Mouse (Mus musculus) heart, adult 11 months (tissue): ENCODE data around the gene Clcnka.

Source experiments
- DNase-seq: peaks from one replicate; pipeline ENCODE4 v3.0.0; 2022

Gene Clcnka

DNA sequence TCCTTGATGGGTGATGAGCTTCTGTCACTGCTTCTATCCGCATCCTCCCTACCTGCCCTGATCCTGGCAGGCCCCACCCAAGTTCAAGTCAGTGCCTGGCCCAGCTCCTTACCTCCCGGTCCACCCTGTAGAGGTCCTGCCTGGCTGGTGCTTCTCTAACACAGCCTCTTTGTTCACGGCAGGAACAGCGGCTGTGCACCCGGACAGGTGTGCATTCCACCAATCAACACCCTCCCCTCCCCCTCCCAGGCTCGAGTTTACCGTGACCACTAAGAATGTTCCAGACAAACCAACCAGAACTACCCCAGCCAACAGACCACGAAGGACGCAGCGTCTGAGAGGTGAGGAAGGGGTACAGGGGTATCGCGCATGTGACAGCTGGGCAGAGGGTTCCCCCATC lies at the start of gene Clcnka:
Clcnka (minus strand) TSS at position 180 of the 400 bp plus-strand sequence.
- DNase-seq: peak; percentile 88

DNA sequence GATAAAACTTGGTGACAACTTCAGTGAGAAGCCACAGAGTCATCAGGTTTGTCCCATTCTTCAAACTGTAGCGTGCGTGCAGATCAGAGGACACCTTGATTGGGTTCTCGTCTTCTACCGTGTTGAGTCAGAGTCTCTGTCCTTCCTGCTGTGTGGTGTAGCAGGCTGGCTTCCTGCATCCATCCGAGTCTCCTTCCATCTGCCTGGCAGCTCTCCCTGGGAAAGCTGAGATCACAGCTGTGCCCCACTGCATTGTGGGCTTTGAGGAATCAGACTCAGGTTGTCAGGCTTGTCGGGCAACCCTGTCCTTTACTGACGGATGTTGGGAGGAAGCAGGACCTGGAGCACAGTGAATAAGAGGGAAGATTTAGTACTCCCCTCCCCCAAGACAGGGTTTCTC lies 47.7 kb upstream of the Clcnka start:
- DNase-seq: no peak

GRCm38 (mm10) chr4:141445328-141445720 lies 46.8 kb upstream of the Clcnka start:
- DNase-seq: peak; percentile 89

DNA sequence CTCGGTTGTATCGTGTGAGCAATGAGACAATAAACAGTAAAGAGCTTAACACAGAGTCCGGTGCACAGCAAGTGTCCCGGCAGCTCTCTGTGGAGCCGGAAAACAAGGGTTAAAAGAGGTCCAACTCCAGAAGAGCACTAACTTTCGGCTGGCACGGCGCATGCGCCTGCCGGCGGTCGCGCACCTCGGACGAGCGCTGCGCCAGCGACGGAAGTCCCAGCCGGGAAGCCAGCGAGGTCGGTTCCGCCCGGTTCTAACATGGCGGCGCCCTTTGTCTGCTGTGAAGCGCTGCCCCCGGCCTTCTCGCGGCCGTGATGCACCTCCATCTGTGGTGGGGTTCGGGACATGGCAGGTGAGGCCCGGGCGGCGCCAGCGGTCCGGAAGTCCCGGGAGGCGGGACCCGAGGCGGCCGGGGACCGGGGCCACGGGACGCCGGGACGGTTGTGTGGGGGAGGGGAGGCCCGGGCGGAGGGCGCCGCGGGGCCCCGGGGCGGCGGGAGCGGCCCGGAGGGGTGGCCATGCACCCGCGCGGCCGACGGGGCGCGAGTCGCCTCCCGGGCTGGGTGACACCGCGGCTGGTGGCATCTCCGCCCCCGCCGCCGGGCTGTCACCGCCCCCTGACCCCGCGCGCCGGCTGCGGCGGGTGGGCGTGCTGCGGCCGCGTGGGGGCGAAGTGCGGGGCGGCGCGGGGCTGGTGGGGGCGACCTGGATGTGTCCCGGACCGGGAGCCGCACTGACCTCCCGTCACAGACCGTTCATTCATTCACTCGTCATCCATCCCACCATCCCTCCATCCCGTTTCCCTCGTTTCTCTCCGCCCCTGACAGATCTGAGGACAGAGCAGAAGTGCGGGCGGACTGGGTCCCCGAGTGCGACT lies 46.2 kb upstream of the Clcnka start, which contains the start of gene Zbtb17:
Zbtb17 (plus strand) TSS at position 204 of the 877 bp plus-strand sequence.
- peak; percentile 98 for DNase-seq

GRCm38 (mm10) chr4:141443641-141444429 lies 45.3 kb upstream of the Clcnka start:
- DNase-seq: peak; percentile 86

- peak; percentile 90 for DNase-seq
Measured at GRCm38 (mm10) chr4:141440877-141441276, 42.4 kb upstream of the Clcnka start.

DNA sequence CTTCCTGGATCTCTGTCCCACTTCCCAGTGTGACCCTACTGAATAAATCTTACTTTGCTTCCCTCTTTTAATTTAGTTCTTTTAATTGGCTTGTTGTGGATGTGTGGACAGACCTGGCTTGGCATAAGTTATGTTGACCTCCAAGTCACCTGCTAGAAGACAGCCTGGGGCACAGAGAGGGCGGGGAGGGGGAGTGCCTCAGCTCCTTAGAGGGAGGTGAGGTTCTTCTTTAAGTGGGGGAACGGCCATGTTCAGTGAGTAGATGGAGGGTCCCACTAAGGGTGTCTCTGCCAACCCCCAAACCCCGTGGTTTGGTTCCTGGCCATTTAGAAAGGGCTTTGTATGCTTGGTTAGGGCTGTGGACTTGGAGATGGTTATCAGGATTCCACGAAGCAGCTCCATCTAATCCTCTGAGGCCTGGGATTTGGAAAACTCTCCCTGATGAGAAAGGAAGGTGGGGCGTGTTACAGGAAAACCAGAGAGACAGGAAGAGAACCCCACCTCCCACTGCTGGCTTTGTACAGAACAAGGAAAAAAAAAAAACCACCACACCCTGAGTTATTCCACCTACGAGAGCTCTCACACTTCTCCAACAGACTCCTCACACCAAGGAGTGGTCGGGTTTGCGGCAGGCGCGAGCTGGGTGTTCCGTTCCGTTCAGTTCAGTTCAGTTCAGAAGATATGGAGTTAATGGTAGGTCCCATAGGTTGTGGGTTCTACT lies 40.7 kb upstream of the Clcnka start:
- DNase-seq: peak; percentile 97

DNA sequence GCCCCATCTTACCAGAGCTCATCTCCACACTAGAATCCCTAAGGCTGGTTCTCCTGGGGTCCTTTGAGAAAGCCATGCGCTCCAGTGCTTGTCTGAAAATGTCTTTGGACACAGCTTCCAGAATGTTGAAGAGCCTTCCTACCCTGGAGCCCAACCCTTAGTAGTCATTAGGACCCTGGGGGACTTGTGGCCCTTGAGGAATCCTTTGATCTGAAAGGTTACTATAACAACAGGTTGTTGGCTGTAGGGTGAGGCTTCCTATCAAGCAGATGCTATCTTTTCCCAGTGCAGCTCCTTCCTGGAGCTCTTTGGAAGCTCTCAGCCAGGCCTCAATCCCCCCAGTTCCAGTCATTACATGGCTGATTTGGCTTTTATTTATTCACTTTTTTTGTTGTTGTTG lies 37.5 kb upstream of the Clcnka start, which contains the start of gene Srarp:
Srarp (minus strand) TSS at position 132 of the 400 bp plus-strand sequence.
- peak; percentile 95 for DNase-seq

DNA sequence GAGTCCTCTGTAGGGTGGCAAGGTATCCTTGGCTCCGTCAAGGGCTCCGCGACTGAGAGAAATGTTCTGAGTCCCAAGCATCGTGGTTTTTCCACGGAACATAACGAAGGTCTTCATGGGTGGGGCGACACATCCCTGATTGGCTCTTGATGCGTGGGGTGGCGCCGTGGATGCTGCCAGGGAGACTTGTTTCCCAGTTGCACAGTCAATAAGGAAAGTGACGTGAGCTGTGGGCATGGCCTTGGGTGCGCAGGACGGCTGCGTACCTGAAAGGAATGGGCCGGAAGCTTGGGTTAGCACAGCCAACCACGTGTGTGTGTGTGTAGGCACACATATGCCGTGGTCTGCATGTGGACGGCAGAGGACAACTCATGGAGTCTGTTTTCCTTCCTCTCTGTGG lies 34.7 kb upstream of the Clcnka start:
- no peak for DNase-seq

- no peak for DNase-seq
Measured at GRCm38 (mm10) chr4:141432666-141433065, 34.1 kb upstream of the Clcnka start.

DNA sequence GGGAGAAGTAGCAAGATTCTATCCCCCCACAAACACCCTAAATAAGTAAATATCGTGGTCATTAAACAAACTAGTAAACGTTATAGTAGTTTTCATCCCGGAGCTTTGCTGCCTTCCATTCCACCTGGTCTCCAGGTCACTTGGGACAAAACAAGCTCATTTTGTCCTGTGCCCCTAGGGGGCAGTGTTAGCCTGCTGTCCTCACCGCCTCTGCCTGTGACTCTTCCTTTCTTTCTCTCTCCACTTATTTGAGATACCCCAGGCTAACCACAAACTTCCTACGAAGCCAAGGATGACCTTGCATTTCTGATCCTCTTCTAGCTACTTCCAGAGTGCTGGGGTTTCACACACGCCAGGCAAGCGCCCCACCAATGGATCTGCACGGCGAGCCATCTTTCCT lies 32.5 kb upstream of the Clcnka start:
- DNase-seq: peak; percentile 94

GRCm38 (mm10) chr4:141429847-141430246 lies 31.3 kb upstream of the Clcnka start:
- DNase-seq: no peak

DNA sequence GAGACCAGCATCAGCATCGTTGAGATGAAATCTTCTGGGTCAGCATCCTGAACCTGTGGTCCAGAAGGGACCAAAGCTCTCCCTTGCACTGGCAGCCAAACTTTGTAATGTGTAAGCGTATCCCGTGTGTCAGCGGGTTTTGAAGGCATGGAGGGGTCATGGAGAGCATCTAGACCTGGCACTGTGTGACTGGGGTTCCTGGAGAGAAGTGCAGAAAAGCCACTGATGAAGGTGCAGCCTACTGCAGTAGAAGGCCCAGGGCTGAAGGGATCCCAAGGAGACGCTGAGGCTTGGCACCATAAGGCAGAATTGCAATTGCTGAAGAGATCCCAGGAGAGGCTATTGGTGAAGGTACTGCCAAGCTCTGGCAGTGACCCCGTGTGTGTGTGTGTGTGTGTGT lies 30.9 kb upstream of the Clcnka start:
- DNase-seq: peak; percentile 90

DNA sequence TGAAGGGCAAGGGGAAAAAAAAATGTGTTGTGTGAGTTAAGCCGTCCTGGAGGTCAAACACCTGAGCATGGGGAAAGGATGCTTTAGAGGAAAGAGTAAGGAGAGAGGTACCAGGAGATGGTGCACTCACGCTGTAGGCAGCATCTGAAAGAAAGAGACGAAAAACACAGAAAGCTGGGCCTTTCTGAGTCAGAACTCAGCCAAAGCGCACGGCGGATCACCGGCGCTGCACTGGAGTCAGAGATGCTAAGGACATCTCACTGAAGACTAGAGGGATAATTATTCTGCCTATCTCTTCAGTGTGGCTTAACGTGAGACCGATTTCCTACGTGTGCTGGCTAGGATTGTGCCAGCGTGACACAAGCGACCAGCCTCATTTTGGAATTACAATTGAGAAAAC lies 29.4 kb upstream of the Clcnka start:
- no peak for DNase-seq

- peak; percentile 93 for DNase-seq
Measured at GRCm38 (mm10) chr4:141426796-141427745, 28.5 kb upstream of the Clcnka start.

DNA sequence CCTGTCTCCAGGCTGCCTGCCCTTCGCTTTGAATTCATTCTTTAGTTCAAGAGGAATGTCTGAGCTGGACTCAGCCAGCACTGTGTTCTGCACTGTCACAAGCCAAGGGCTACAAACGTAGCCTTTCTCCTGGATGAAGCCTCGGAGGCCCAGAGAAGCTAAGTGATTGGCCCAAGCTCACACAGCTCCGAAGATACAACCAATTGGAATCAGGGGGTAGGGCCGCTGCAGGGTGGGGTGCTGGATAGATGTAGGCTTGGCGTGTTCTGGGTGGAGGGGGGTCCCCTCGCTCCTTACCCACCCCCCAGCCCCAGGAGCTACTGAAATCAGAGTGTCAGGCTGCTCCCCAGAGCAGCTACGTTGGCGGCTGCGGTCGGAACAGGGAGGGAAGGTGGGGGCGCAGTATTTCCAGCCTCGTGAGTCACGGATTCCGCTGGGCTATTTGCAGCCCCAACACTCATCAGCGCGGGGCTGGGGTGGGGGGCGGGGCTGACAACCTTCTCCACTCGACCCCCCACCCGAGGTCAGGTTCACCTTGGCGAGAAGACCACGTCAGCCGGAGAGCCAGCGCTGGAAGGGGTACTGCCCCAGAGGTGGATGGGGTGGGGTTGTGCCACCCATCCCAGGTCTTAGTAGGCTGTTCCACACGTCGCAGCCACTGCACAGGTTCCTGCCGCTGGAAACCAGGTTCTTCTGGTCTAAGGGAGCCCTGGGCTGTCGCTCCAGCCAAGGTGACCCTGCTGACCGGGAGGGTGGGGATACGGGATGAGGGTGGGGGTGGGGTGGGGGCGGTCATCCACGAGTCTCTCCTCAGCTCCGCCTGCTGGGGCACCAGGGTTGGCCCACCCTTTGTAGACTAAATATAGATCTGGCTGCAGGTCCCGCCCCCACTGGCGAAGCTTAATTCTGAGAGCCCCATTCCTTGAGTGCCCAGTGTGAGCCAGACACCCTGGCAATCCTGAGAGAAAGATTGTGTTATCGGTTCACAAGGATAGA lies 27.3 kb upstream of the Clcnka start:
- DNase-seq: peak; percentile 99

DNA sequence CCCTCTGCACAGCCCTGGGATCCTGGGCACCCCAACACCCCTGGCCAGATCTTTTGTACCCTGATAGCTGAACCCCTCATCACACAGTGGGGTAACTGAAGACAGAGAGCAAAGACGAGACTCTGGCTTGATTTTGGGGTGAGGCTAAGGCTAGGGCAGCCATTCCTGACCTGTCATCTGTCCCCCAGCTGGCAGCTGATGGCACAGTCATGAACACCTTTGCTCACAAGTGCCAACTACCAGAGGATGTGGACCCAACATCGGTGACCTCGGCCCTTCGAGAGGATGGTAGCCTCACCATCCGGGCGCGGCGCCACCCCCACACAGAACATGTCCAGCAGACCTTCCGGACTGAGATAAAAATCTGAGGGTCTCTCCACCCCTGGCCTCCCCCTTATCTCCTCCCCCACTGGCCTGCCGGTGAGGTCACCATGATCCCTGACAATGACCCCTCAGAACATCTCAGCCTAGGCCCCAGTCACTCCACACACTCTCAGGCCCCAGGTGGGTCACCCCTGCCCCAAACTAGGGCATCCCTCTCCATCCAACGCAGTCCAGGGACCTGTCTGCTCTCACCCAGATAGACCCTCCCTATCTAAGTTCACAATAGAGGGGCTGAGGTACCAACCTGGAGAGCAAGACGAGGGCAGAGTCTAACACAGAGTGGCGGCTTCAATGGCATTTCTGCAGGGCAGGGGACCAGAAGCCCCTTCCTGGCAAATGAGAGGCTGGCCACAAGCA lies 25.3 kb upstream of the Clcnka start:
- DNase-seq: peak; percentile 94

GRCm38 (mm10) chr4:141423288-141423687 lies 24.8 kb upstream of the Clcnka start:
- peak; percentile 97 for DNase-seq

DNA sequence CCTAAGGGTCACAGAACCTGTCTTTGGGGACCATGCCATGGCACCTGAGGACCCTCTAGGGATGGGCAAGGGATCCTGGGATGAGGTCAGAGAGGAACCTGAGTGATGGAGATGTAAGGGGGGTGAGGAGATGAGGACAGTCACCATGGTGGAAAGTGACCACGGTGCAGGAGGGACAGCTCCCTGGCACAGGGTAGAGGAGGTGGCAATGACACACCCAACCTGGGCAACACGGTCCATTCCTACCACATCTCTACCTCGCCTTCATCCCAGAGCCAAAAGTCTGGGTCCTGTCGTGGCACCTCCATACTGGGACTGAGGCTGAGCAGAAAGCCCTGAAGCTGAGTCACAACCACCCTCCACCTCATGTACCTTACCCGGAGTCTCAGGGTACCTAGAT lies 24.3 kb upstream of the Clcnka start:
- peak; percentile 94 for DNase-seq

DNA sequence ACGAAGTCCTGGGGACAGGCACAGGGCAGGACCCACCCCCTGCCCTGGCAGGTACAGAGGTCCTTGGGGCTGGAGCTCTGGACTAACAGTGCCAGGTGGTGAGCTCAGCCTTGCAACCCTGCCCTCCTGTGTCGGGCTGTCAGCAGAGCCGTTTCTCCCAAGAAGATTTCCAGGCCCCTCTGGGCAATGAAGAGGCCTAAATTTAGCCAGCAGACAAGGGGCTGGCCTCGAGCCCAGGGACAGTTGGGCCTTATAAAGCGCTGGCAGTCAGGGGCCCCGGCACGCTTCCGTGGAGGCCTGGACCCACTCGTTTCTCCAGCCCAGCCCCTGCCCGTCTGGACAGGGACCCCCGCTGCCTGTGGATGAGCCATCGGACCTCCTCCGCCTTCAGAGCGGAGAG lies 22.9 kb upstream of the Clcnka start:
- DNase-seq: peak; percentile 99
